Mouse (Mus musculus) cerebellum, adult 2 months (tissue): ENCODE data around the gene Taf11. TPM values are rescaled to one million over a fixed set of nuclear protein-coding genes. Genes with fewer than 3 reads are reported as not detected.

Experiments used
- DNase-seq, 2 experiments: peaks; one replicate each; pipeline ENCODE4 v3.0.0; 2021
- H3K27ac ChIP-seq: fragments of 200-500 bp; 2 replicates; pipeline ENCODE4 v1.5.1; 2012; ENCODE audit warnings: low read length, control low read depth, inconsistent platforms; ENCODE audit not compliant: insufficient read depth
- H3K27me3 ChIP-seq: fragments of 200-500 bp; 2 replicates; pipeline ENCODE4 v1.6.1; 2012; ENCODE audit warnings: inconsistent platforms, mild to moderate bottlenecking, low read length, moderate library complexity; ENCODE audit not compliant: control insufficient read depth, insufficient read depth
- H3K4me1 ChIP-seq: fragments of 200-500 bp; 2 replicates; pipeline ENCODE4 v1.6.1; 2011; ENCODE audit warnings: low read length; ENCODE audit not compliant: control insufficient read depth, insufficient read depth
- H3K4me3 ChIP-seq: fragments of 200-500 bp; replicated peaks from 2 replicates; pipeline ENCODE3; 2011; ENCODE audit warnings: mild to moderate bottlenecking, low read depth, low read length, control low read depth; ENCODE audit not compliant: insufficient read depth
- CTCF ChIP-seq: fragments of 200-500 bp; IDR thresholded peaks from 2 replicates; pipeline ENCODE4 v1.5.1; 2011; ENCODE audit warnings: low read depth, mild to moderate bottlenecking, control low read depth, low read length, moderate library complexity, borderline replicate concordance; ENCODE audit not compliant: insufficient read depth
- POLR2A ChIP-seq: fragments of 200-500 bp; IDR thresholded peaks from 2 replicates; pipeline ENCODE4 v1.6.1; 2011; ENCODE audit warnings: low read length, control low read depth, borderline replicate concordance; ENCODE audit not compliant: insufficient read depth
- WGBS: fragments of 180-500 bp; shearing (Covaris S2); methylation state at CpG from one replicate; pipeline ENCODE4 v1.1.7; 2018; 5-methylcytosine and 5-hydroxymethylcytosine counted together
- polyA plus RNA-seq: library from polyadenylated mRNA; depleted of rRNA; stranded (reverse); fragments of >200 nt; gene quantifications from 2 replicates; pipeline ENCODE4 v1.2.3, GENCODE M21; 2012

Taf11 gene
- polyA plus RNA-seq, 1 experiment, result 49.3 TPM

DNA sequence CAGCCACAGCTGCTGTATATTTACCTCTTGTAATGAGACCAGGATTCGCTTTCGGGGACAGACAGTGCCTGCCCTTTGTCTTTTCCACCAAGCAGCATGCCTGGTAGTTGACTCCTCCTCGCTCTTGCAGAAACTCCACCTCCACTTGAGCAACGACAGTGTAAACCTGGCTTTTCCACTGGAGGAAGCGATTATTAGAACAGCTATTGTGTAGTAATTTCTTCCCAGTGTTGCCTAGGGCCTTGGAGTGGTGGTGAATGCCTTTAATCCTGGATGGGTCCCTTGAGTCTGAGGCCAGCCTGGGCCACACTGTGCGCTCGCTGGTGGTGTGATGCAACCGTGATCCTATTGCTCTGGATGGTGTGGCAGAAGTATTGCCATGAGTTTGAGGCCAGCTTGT is 26.5 kb downstream of the Taf11 start:
- DNase-seq, result no peak
- no peak overlapping the region for H3K4me3 ChIP-seq
- no peak overlapping the region for H3K27ac ChIP-seq
- TF ChIP-seq POLR2A, result no peak
- TF ChIP-seq CTCF, result no peak
- no peaks in the 10 kb centered on the region for H3K4me1 ChIP-seq
- 91% methylated on average over 8 of the region's 8 CpGs for WGBS
- H3K27me3 ChIP-seq, result no peaks in the 10 kb centered on the region

DNA sequence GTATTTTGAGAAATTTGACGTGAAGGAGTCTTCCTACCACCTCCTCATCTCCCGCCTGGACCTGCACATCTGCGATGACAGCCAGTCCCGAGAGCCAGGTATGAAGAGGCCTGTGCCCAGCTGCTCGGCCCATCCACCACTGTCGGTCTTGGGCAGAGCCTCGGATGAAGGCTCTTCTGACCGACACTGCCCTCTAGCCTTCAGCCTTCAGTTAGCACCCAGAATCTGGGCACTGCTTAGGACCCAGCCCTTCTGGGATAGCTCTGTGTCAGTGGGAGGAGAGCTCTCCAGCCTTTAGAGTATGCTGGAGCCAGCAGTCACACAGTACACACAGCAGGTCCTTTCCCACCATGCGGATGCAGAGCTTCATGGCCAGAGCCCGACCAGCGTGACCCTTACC is 28.1 kb downstream of the Taf11 start:
- no peaks in the 10 kb centered on the region for H3K27me3 ChIP-seq
- H3K4me3 ChIP-seq, result no peak overlapping the region
- TF ChIP-seq POLR2A (no peak), CTCF (peak; percentile 43; the same call in 1 of the 2 replicates)
- no peak for DNase-seq
- no peak overlapping the region for H3K27ac ChIP-seq
- H3K4me1 ChIP-seq, result no peaks in the 10 kb centered on the region
- WGBS, result 51% methylated on average over 11 of the region's 11 CpGs

DNA sequence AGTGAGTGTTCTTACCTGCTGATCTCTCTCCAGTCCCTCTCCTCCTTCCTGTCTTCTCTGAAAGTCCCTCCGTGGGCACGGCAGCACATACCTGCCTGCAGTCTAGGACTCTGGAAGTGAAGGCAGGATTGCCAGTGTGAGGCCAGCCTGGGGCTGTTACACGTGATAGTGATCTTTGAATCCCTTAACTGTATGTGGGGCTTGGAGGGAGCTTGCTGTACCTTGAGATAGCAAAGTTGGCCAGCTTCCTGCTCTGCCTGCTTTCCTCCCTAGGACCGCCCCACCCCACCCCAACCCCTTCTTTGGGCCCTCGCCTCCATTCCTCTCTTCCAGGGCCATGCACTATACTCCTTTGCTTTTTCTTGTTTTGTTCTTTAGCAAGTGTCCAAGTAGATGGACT is 35.1 kb downstream of the Taf11 start:
- Histone ChIP-seq H3K4me1 (peaks cover 12% of the 10 kb centered on the region), H3K4me3 (no peak overlapping the region), H3K27me3 (no peaks in the 10 kb centered on the region), H3K27ac (no peak overlapping the region)
- 66% methylated on average over 5 of the region's 5 CpGs for WGBS
- no peak for TF ChIP-seq POLR2A
- TF ChIP-seq CTCF, result no peak
- no peak for DNase-seq

DNA sequence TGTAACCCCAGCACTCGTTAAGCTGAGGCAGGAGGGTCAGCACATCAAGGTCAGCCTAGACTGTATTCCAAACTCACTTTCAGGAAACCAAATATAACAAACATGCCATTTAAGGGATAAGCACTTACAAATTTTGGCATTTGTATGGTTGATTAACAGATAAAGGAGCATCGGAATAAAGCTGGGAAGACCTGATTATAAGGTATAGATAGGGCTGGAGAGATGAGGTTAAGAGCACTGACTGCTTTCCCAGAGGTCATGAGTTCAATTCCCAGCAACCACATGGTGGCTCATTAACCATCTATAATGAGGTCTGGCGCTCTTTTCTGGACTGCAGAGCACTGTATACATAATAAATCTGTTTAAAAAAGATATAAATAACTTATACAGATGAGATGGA is 36.1 kb downstream of the Taf11 start:
- H3K27ac ChIP-seq, result no peak overlapping the region
- peaks cover 12% of the 10 kb centered on the region for H3K4me1 ChIP-seq
- TF ChIP-seq CTCF (no peak), POLR2A (no peak)
- whole genome bisulfite sequencing, result 78% methylated on average over 3 of the region's 3 CpGs
- H3K27me3 ChIP-seq, result no peaks in the 10 kb centered on the region
- no peak overlapping the region for H3K4me3 ChIP-seq
- no peak for DNase-seq

DNA sequence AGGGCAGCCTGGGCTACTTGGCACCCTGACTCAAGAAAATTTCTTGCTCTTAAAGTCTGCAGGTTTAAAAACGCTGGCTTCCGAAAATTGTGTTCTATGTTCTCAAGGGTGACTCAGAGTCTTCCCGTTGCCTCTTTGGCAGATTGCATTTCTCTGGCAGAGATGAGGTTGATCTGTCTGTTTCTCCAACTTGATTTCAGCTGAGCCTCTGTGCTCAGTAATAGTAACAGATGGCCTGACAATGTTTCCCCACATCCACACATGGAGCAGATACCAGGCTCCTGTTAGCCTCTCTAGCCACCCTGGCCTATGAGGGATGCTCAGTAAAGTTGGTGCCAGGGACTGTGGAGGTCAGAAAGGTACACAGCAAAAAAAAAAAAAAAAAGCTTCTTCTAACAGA is 37.8 kb downstream of the Taf11 start:
- peak; percentile 58 to 89 for DNase-seq
- peak overlapping the region; percentile 89 for H3K27ac ChIP-seq
- H3K27me3 ChIP-seq, result no peaks in the 10 kb centered on the region
- peaks cover 12% of the 10 kb centered on the region for H3K4me1 ChIP-seq
- 15% methylated on average over 3 of the region's 3 CpGs for WGBS
- no peak overlapping the region for H3K4me3 ChIP-seq
- TF ChIP-seq CTCF (no peak), POLR2A (no peak)

DNA sequence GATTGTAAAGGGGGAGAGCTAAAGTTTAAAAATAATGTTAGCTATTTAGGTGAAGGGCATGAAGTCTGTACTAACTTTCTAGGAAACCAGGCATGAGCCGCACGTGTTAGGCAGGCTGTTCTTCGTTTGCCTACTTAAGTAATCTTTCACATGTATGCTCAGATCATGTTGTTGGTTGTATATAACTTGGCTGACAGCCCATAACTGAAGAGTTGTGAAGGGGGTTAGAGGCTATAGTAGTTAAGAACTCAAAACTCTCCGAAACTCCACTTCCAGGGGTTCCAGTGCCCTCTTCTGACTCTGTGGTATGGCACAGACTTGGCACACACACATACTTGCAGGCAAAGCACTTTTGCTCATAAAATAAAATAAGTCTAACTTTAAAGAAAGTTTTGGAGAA is 42.9 kb downstream of the Taf11 start:
- no peaks in the 10 kb centered on the region for H3K27me3 ChIP-seq
- 90% methylated on average over 4 of the region's 4 CpGs for WGBS
- no peak for TF ChIP-seq CTCF
- TF ChIP-seq POLR2A, result no peak

GRCm38 (mm10) chr17:27865461-27865860 is 44.2 kb downstream of the Taf11 start:
- peaks cover 7% of the 10 kb centered on the region for H3K4me1 ChIP-seq
- TF ChIP-seq CTCF (no peak), POLR2A (no peak)
- no peak overlapping the region for H3K4me3 ChIP-seq
- no peaks in the 10 kb centered on the region for H3K27me3 ChIP-seq
- DNase-seq, result no peak
- 74% methylated on average over 2 of the region's 2 CpGs for WGBS
- no peak overlapping the region for H3K27ac ChIP-seq

More for the DNA sequence above, 42.9 kb downstream of the Taf11 start:
- Histone ChIP-seq H3K4me3 (no peak overlapping the region), H3K27ac (no peak overlapping the region), H3K4me1 (peaks cover 7% of the 10 kb centered on the region)
- no peak for DNase-seq

- Histone ChIP-seq H3K4me3 (no peak overlapping the region), H3K27ac (no peak overlapping the region), H3K27me3 (no peaks in the 10 kb centered on the region), H3K4me1 (peaks cover 13% of the 10 kb centered on the region)
- TF ChIP-seq POLR2A, result no peak
- no peak for TF ChIP-seq CTCF
- DNase-seq, result no peak
- 23% methylated on average over 2 of the region's 2 CpGs for WGBS
Observed at GRCm38 (mm10) chr17:27859131-27859530, 50.5 kb downstream of the Taf11 start.
